Mouse (Mus musculus) naive thymus-derived CD4-positive, alpha-beta T cell, adult 5 months (primary cell): ENCODE measurements around the gene Dapk3. TPM values are rescaled to one million over a fixed set of nuclear protein-coding genes. Genes with fewer than 3 reads are reported as not detected.

ENCODE experiments used
- polyA plus RNA-seq: library from polyadenylated mRNA; unstranded; fragments of 100-300 nt; shearing (Covaris generic); gene quantifications from one replicate; pipeline ENCODE4 v1.2.1, GENCODE M21; 2017

Gene Dapk3
- 83.9 TPM for polyA plus RNA-seq

DNA sequence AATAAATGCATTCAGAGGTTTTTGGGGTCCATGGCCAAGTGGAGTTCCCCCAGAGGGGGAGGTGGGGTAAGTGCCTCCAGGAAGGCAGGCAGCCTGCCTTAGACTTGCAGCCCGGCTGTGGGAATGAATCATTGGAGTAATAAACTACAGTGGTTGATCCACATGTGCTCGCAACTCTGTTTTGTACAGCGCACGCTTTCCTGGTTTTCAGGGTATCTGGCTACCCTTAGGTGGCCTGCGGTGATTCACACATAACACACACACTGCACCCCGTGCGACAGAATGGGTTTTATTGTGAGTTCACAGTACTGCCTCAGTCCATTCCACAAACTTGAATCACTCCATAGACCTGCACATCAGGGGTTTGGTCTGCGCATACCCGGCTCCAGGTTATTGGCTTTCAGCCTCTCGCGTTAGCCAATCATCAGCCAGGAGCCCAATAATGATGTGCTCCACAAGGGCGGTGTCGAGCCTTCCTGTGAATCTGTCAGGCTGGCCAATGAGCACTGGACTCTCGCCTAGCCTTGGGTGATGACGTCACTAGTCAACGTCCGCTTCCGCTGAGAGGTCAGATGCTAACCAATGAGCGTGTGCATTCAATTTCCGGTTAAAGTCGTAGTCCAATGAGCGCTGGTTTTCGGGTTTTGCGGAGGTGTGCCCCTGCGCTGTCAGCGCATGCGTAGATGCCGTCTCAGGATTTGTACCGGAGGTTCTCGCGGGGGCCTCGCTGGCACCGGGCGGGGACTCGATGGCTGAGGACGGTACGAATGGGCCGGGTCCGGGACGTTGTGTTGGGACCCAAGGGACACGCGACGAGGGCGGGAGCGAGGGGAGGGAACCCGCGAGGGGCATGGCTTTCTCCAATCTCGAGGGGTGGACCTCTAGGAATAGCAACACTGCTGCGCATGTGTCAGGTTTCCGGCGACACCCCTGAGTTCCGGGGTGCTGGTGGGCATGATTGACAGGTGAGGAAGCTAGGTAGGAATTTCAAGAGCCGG is at the start of gene Dapk3:
TSS of gene Dapk3 (plus strand) at position 670 of the 998 bp plus-strand sequence.

DNA sequence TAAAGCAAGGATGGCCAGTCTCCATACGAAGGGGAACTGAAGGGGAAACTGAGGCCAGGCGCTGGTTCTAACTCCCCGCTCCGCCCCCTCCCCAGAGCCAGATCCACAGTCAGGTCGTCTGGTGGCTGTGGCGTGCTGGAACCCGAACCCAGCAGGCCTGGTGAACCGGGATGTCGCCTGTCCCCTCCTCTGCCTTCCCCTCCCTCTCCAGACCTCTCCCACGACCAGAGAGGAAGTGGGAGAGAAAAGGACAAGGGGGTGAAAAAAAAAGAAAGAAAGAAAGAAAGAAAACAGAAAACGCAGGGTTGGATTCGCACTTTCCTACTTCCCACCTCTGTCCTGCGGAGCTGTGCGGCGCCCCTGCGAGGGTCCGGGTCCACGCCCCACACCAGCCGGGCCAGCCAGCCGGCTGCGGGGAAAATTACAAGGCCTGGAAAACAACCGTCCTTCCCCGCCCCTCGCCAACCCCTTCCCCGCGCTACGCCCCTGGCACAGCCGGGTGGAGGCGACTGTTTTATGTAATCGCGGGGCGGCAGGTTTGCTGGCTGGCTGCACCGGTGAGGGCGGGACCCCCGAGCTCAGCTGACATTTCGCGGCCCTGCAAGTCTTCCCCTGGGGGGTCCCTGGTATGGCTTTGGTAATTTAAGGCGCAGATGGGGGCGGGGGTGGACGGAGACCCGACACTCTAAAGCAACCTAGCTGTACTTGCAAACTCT is 47.7 kb upstream of the Dapk3 start, which contains the start of gene Zbtb7a:
TSS of gene Zbtb7a (plus strand) at position 255 of the 716 bp plus-strand sequence.

DNA sequence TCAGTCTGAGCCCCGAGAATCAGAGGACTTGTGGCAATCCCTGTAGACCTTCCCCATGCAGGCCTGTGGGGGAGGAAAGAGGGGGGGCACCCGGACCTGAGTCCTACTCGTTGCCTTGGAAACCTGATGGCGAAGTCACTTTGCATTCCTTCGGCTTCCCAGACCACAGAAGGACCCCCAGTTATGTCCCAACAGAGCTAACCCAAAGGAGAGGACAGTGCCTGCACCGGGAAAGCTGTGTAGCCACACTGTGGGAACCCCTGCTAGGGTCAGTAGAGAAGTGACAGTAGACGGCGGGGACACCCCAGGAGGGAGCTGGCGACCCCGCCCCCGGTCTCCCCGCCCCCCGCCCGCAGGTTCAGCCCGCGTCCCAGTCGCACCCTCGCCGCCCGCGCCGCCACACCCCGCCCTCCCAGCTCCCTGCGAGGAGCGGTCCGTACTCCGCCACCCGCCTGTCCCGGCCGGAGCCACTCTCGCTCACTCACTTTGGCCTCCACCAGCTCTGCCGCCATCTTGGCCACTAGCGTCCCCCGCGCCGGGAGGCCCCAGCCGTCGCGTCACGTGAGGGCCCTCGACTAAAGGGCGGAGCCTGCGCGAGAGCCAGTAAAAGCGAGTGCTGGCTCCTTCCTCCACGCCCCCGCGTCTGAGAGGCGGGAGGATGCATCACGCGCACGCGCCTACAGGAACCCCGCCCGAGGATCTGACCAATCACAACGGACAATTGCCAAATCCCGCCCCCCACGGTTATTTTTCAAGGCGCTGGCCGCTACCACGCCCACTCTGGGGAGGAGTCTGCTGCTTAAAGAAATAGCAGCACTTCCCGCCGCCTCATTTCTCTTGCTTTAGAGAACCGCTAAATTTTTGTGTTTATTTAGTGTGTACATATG is 15.4 kb upstream of the Dapk3 start, which contains the start of gene Pias4:
TSS of gene Pias4 (minus strand) at position 724 of the 887 bp plus-strand sequence.

DNA sequence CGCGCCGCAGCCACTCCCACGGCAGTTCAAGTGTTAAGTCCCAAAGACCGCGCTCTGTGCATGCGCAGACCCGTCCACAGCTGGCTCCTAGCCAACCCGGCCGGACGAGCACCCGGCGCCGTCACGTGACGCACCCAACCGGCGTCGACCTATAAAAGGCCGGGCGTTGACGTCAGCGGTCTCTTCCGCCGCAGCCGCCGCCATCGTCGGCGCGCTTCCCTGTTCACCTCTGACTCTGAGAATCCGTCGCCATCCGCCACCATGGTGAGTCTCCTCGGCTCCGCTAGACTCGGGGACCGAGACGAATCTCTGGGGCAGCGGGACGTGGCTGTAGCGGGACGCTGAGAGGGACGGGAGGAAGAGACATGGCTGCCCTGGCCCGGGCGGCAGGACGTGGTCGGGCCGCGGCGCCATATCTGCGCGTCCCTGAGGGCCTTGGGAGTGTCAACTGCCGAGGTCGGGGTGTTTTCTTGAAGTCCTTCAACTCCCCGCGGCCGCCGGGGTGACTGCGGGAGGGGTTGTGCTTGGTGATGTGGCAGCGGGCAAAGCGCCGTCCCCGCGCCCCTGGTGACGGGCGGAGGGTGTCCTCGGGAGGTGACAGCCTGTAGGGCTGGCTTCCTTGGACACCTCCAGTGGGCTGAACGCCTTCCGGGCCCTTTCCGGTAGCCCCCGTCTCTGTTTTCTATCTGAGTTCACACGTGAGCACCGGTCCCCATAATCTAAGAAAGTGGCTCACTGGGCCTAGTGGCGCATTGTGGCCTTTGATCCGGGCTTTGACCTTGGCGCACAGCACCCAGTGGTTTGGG is 6.1 kb upstream of the Dapk3 start, which contains the start of gene Eef2:
TSS of gene Eef2 (plus strand) at position 166 of the 806 bp plus-strand sequence.

DNA sequence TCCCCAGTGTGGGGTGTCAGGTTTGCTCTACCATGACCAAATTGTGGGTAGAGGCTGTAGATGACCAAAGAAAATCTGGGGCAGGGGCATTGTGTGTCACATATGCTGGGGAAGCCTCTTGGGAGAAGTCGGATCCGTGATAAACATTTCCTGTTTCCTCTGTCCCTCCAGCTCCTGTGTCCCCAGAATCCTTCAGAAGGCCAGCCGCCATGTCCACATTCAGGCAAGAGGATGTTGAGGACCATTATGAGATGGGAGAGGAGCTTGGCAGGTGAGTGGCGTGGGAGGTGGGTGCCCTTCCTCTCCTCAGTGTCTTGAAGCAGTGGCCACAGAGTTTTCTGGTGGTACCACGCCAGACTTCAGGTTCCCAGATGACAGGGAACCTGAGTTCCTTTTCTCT is 1.0 kb downstream of the Dapk3 start, which contains the start of gene 4930442H23Rik:
TSS of gene 4930442H23Rik (minus strand) at position 45 of the 400 bp plus-strand sequence.

DNA sequence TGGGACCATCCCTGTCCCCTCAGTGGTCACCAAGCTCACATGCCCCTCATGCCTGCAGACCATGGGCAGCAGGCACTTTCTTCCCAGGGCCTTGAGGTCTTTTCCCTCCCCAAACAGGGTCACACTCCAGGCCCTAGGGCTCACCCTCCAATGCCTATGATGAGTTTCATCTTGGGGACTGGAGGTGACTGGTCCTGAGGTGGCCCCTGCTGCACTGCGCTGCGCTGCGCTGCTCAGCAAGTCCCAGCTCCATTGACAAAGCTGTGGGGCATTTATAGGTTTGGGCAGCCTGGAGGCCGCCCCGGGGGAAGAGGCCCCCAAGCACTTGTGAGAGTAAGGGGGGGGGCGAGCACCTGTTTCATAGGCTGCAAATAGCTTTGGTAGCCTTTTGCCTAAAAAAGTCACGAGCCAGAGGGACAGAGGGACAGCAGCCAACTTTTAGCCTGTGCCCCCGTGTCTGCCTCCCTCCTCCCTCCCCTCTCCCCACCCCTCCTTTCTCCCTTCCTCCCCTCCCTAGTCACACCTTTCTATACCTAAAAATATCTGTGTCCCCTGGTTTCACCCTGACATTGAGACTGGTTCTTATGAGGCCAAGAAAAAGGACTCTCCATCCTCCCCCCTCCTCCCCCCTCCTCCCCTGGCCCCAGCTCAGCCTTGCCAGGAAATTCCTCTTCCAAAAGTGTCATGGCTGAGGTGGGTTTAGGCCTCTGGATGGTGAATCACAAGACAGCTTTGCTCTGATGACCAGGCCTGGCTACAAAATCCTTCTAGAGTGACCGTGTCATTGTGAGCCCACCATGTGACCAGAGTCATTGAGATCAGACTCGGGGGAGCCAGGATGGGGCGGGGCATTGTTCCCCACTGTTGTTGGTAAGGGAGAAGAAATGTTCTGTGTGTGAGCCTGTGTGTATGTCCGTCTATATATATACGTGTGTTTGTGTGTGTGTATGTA is 19.3 kb downstream of the Dapk3 start, which contains the start of gene Nmrk2:
TSS of gene Nmrk2 (minus strand) at position 245 of the 952 bp plus-strand sequence.

DNA sequence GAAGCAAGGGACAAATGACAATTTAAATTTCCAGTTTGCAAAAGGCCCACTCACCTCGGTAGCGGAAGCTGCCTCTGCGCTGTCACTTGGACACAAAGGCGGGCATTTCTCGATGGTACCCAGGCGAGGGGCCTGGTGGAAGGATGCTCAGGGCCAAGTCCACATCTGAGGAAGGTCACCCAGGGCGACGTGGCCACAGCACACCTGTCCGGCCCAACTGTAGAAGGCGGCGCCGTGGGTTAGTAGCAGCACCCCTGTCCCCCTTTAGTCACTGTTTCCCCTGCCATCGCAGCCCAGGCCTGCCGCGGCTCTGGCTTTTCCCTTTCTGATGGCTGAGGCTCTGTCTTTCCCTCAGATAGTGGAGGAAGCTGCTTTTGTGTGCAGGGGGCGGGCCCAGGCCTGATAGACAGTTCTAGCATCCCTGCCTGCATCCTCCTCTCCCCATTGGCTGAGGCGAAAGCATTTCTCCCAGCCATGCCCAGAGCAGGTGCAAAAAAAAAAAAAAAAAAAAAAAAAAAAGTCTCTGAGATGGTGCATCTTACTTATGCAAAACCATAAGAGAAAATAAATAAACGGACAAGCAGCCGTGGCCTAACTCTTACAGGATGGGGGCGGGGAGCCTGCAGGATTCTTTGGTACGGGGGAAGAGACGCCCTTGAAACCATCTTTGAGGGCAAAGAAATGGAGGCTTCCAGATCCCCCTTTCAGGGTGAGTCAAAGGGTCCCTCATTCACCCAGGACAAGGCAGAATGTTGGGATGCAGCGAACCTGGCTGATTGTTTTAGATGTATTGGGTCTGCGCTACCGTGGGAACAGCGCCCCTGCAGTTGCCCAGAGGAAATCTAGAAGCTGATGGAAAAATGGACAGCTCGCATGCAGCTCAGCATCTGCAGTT is 47.9 kb downstream of the Dapk3 start, which contains the start of gene Atcay:
TSS of gene Atcay (minus strand) at position 396 of the 895 bp plus-strand sequence.

DNA sequence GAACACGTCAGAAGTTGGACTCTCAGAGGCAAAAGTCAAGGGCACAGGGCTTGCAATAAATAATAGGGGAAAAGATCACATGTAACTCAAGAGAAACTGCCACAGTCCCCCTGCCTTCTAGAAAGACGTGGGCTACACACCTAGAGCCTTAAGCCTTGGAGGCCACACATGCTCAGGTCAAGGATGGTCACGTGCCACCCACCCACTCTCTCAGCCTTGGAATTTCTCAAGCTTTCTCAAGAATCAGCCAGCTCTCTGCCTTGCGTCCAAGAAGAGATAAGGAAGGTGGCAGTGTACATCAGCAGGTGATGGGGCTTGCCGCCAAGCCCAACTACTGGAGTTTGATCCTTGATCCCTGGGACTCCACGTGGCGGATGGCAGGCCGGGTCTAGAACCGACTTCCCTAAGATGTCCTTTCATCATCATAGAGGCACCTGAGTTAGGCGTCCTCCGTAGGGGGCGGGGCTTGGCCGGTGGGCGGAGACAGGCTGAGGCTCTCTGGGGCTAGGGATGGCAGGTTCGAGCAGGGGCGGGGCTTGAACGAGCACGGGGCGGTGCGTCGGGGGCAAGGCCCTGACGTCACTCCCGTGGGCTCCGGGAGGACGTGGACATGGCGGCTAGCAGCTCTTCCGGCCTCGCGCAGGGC is 49.9 kb downstream of the Dapk3 start, which contains the start of gene Zfr2:
TSS of gene Zfr2 (plus strand) at position 576 of the 646 bp plus-strand sequence.

Other genes with a start within 250 kb of the Dapk3 start
- gene Gng7, start 168.1 kb upstream of the Dapk3 start, polyA plus RNA-seq = not detected
- gene Diras1, start 157.3 kb upstream of the Dapk3 start, polyA plus RNA-seq = not detected
- 14.7 TPM for gene Slc39a3, start 145.6 kb upstream of the Dapk3 start, polyA plus RNA-seq
- gene Sgta, start 122.8 kb upstream of the Dapk3 start, polyA plus RNA-seq = 68.7 TPM
- 6.5 TPM for gene Thop1, start 113.0 kb upstream of the Dapk3 start, polyA plus RNA-seq
- not detected for gene Creb3l3, start 84.1 kb upstream of the Dapk3 start, polyA plus RNA-seq
- 160 TPM for gene Map2k2, start 77.1 kb upstream of the Dapk3 start, polyA plus RNA-seq
- gene Zbtb7a, start 47.8 kb upstream of the Dapk3 start, polyA plus RNA-seq = 68.2 TPM
- gene Pias4, start 15.1 kb upstream of the Dapk3 start, polyA plus RNA-seq = 41.3 TPM
- gene Eef2, start 6.4 kb upstream of the Dapk3 start, polyA plus RNA-seq = 1,105 TPM
- gene 4930442H23Rik, start 844 bp downstream of the Dapk3 start, polyA plus RNA-seq = 0.39 TPM
- gene Nmrk2, start 19.0 kb downstream of the Dapk3 start, polyA plus RNA-seq = not detected
- 0.21 TPM for gene Atcay, start 47.8 kb downstream of the Dapk3 start, polyA plus RNA-seq
- gene Zfr2, start 50.1 kb downstream of the Dapk3 start, polyA plus RNA-seq = 4.1 TPM
- gene Matk, start 69.9 kb downstream of the Dapk3 start, polyA plus RNA-seq = 35.8 TPM
- gene Mrpl54, start 83.9 kb downstream of the Dapk3 start, polyA plus RNA-seq = 119 TPM
- gene Apba3, start 84.0 kb downstream of the Dapk3 start, polyA plus RNA-seq = 42.8 TPM
- 11.2 TPM for gene Tjp3, start 108.6 kb downstream of the Dapk3 start, polyA plus RNA-seq
- gene Pip5k1c, start 110.0 kb downstream of the Dapk3 start, polyA plus RNA-seq = 105 TPM
- gene Cactin, start 138.1 kb downstream of the Dapk3 start, polyA plus RNA-seq = 70.7 TPM
- 43.5 TPM for gene Tbxa2r, start 145.7 kb downstream of the Dapk3 start, polyA plus RNA-seq
- gene Gipc3, start 160.3 kb downstream of the Dapk3 start, polyA plus RNA-seq = not detected
- 26.7 TPM for gene Hmg20b, start 167.5 kb downstream of the Dapk3 start, polyA plus RNA-seq
- gene Mfsd12, start 174.5 kb downstream of the Dapk3 start, polyA plus RNA-seq = 4.4 TPM
- 0.62 TPM for gene 4930404N11Rik, start 182.8 kb downstream of the Dapk3 start, polyA plus RNA-seq
- 40.3 TPM for gene Fzr1, start 195.5 kb downstream of the Dapk3 start, polyA plus RNA-seq
- gene Dohh, start 201.4 kb downstream of the Dapk3 start, polyA plus RNA-seq = 50.0 TPM
- gene Gm48551, start 201.5 kb downstream of the Dapk3 start, polyA plus RNA-seq = 2.8 TPM
- 0.90 TPM for gene Gm48552, start 206.0 kb downstream of the Dapk3 start, polyA plus RNA-seq
- 1.7 TPM for gene Smim24, start 210.0 kb downstream of the Dapk3 start, polyA plus RNA-seq